Mouse (Mus musculus) lung, embryonic 14.5 days (tissue): ENCODE measurements around the gene Dolpp1. TPM values are rescaled to one million over a fixed set of nuclear protein-coding genes. Genes with fewer than 3 reads are reported as not detected.

Experiments used
- ATAC-seq: fragments of 200-750 bp; cut with Nextera tagmentation; 2 replicates; pipeline ENCODE4 v1.8.0; 2017; ENCODE audit warnings: mild to moderate bottlenecking, moderate TSS enrichment, moderate library complexity; ENCODE audit not compliant: insufficient read depth
- DNase-seq: peaks from one replicate; pipeline ENCODE4 v3.0.0-alpha.2; 2015
- H3K27ac ChIP-seq: fragments of 300-500 bp; sonication (generic); 2 replicates; pipeline ENCODE4 v1.5.1; 2014; ENCODE audit warnings: low read depth, mild to moderate bottlenecking, moderate library complexity
- H3K27me3 ChIP-seq: fragments of 300-500 bp; sonication (generic); 2 replicates; pipeline ENCODE4 v1.6.1; 2014; ENCODE audit warnings: low read length, control low read depth; ENCODE audit not compliant: insufficient read depth
- H3K36me3 ChIP-seq: fragments of 300-500 bp; sonication (generic); 2 replicates; pipeline ENCODE4 v1.6.1; 2014; ENCODE audit warnings: control low read depth; ENCODE audit not compliant: insufficient read depth
- H3K4me1 ChIP-seq: fragments of 300-500 bp; sonication (generic); 2 replicates; pipeline ENCODE4 v1.6.1; 2014; ENCODE audit warnings: antibody characterized with exemption, control low read depth; ENCODE audit not compliant: insufficient read depth
- H3K4me2 ChIP-seq: fragments of 300-500 bp; sonication (generic); 2 replicates; pipeline ENCODE4 v1.6.1; 2014; ENCODE audit warnings: mild to moderate bottlenecking
- H3K4me3 ChIP-seq: fragments of 300-500 bp; sonication (generic); 2 replicates; pipeline ENCODE4 v1.5.1; 2014; ENCODE audit warnings: low read depth, low read length
- H3K9ac ChIP-seq: fragments of 300-500 bp; sonication (generic); 2 replicates; pipeline ENCODE4 v1.6.1; 2014
- H3K9me3 ChIP-seq: fragments of 300-500 bp; sonication (generic); 2 replicates; pipeline ENCODE4 v1.6.1; 2016; ENCODE audit warnings: low read depth, low read length, control low read depth
- CTCF ChIP-seq: IDR thresholded peaks from 2 replicates; pipeline ENCODE4 v1.5.1; 2016; ENCODE audit warnings: antibody characterized with exemption, low read depth
- WGBS: fragments of 180-500 bp; shearing (Covaris S2); extraction: QIAGEN DNeasy Blood & Tissue Kit; methylation state at CpG from one replicate; pipeline ENCODE4 v1.1.7; 2014; 5-methylcytosine and 5-hydroxymethylcytosine counted together
- polyA plus RNA-seq: library from polyadenylated mRNA; unstranded; fragments of >200 nt; fragmentation: Nextera tagmentation; extraction: Ambion mirVana; gene quantifications from 2 replicates; pipeline ENCODE4 v1.2.1, GENCODE M21; 2014

The Dolpp1 gene
- polyA plus RNA-seq, 1 experiment from 2014 or later = 34.2 TPM

DNA sequence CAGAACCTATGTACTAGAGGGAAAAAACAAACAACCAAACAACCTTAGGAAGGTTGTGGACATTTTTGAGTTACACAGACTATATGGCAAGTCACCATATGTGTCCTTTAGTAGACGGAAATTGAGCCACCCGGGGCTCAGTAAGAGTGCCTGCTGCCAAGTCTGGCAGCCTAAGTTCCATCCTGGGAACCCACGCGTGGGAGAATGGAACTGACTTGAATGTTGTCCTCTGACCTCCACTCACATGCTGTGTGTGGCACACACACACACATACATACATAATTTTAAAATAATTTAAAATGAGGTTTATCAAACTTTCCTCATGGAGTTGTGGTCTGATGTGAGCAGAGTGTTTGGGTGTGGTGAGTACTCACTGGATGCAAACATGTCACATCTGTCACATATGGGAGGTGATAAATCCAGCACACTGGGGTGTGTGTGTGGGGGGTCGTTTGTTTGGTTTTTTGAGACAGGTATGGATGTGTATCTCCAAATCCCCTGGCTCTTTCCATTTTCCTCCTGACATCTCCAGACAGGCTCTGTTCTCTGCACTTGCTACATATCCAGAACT is 25.6 kb downstream of the Dolpp1 start:
- H3K9ac ChIP-seq = 0 out of 2 replicates have a peak overlapping the region, but pooled peaks have one; percentile 39
- ATAC-seq (no peak), DNase-seq (peak; percentile 19)
- no peak for TF ChIP-seq CTCF
- 0 out of 2 replicates have a peak overlapping the region, but pooled peaks have one; percentile 1 for H3K4me3 ChIP-seq
- H3K27ac ChIP-seq = peak overlapping the region; percentile 54; the same call in 1 of the 2 replicates
- peaks cover 7% of the 10 kb centered on the region; the same call in 1 of the 2 replicates for H3K36me3 ChIP-seq
- WGBS = 55% methylated on average over 5 of the region's 5 CpGs
- H3K4me1 ChIP-seq = peaks cover 13% of the 10 kb centered on the region; the same call in 1 of the 2 replicates
- H3K4me2 ChIP-seq = peak overlapping the region; percentile 92
- no peaks in the 10 kb centered on the region for H3K27me3 ChIP-seq
- no peaks in the 10 kb centered on the region for H3K9me3 ChIP-seq

DNA sequence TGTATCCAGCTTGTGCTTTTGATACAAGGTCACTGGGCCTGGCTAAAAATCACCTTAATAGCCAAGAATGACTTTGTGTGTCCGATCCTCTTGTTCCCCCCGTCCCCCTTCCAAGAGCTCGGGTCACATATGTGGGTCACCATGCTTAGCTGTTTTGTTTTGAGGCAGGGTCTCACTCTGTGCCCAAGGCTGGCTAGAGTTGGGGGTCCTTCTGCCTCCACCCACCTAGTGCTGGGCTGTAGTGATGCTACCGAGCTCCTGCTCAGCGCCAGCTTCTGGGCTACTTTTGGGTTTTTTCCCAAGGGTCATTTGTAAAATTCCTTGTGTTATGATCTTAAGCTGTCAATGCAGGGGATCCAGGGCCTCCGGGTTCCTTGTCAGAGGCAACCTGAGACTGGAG is 26.2 kb downstream of the Dolpp1 start:
- Histone ChIP-seq H3K36me3 (peaks cover 7% of the 10 kb centered on the region; the same call in 1 of the 2 replicates), H3K4me3 (peak overlapping the region; percentile 11), H3K4me2 (peak overlapping the region; percentile 43), H3K9me3 (no peaks in the 10 kb centered on the region), H3K9ac (peak overlapping the region; percentile 39; the same call in 1 of the 2 replicates), H3K27ac (peak overlapping the region; percentile 54), H3K4me1 (peaks cover 13% of the 10 kb centered on the region; the same call in 1 of the 2 replicates), H3K27me3 (no peaks in the 10 kb centered on the region)
- ATAC-seq = no peak
- DNase-seq = no peak
- no peak for TF ChIP-seq CTCF
- WGBS = 57% methylated on average over 6 of the region's 6 CpGs

DNA sequence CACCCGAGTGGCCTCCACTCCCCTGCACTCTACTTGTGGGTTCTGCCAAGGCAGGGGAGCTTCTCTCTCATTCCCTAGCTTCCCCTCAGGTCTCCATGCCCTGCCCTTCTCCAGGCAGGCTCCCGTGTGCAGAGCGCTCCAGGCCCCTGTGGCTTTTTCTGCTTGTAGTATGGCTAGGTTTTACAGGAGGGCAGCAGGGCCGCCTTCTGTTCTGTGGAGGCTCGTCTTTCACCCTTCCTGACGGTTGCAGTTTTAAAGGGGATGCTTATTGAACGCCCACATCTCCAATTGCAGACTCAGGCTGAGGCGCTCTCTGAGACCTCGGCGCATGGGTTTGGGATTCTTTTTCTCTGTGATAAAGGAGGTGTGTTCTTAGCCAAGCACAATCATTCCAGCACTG is 27.1 kb downstream of the Dolpp1 start:
- H3K4me3 ChIP-seq = peak overlapping the region; percentile 11; the same call in 1 of the 2 replicates
- WGBS = 29% methylated on average over 10 of the region's 10 CpGs
- peak overlapping the region; percentile 39; the same call in 1 of the 2 replicates for H3K9ac ChIP-seq
- H3K36me3 ChIP-seq = peaks cover 7% of the 10 kb centered on the region; the same call in 1 of the 2 replicates
- DNase-seq = peak; percentile 28
- H3K27ac ChIP-seq = peak overlapping the region; percentile 19; the same call in 1 of the 2 replicates
- H3K27me3 ChIP-seq = no peaks in the 10 kb centered on the region
- peaks cover 13% of the 10 kb centered on the region; the same call in 1 of the 2 replicates for H3K4me1 ChIP-seq
- no peak for ATAC-seq
- no peaks in the 10 kb centered on the region for H3K9me3 ChIP-seq
- peak overlapping the region; percentile 43 for H3K4me2 ChIP-seq
- TF ChIP-seq CTCF = no peak

DNA sequence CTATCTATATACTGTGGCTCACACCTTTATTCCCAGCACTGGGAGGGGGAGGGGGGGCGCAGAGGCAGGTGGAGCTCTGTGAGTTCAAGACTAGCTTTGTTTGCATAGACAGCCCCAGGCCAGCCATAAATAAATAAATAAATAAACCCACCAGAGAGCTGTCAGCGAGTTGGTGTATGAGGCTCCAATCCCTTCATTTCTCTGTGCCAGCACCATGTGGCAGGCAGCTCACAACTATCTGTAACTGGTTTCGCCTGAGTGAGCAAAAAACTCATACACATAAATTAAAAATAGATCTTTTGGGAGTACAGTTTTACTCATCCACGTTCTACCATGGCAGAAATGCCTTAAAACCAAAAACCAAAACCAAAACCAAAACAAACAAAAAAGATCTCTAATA is 29.4 kb downstream of the Dolpp1 start:
- H3K4me2 ChIP-seq = no peak overlapping the region
- WGBS = 72% methylated on average over 4 of the region's 4 CpGs
- H3K4me1 ChIP-seq = peaks cover 13% of the 10 kb centered on the region; the same call in 1 of the 2 replicates
- H3K9ac ChIP-seq = no peak overlapping the region
- no peak overlapping the region for H3K27ac ChIP-seq
- peaks cover 11% of the 10 kb centered on the region; the same call in 1 of the 2 replicates for H3K36me3 ChIP-seq
- H3K9me3 ChIP-seq = no peaks in the 10 kb centered on the region
- no peak for TF ChIP-seq CTCF
- DNase-seq = no peak
- no peak overlapping the region for H3K4me3 ChIP-seq
- no peak for ATAC-seq
- H3K27me3 ChIP-seq = no peaks in the 10 kb centered on the region

DNA sequence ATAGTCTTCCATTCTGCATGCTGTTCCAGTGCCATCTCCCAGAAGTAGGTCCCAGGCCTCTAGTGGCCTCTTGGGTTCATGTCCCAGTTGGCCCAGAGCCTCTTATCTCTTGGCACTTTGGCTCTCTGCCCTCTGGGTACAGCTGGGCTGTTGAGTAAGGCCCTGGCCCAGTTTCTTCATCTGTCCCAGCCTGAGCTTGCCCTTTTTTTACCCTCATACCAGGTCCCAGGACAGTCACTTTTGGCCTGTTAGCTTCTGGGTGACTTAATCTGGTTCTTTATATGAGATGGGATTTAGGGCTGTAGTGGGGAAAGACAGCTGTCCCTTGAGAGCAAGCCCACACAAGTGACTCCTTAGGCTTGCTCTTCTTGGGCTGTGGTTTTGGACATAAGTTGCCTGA is 37.1 kb downstream of the Dolpp1 start:
- no peak overlapping the region for H3K9ac ChIP-seq
- H3K4me1 ChIP-seq = no peaks in the 10 kb centered on the region
- H3K36me3 ChIP-seq = peaks cover 80% of the 10 kb centered on the region
- no peak overlapping the region for H3K27ac ChIP-seq
- H3K27me3 ChIP-seq = no peaks in the 10 kb centered on the region
- H3K9me3 ChIP-seq = no peaks in the 10 kb centered on the region
- no peak for TF ChIP-seq CTCF
- DNase-seq (no peak), ATAC-seq (no peak)
- no peak overlapping the region for H3K4me3 ChIP-seq
- H3K4me2 ChIP-seq = no peak overlapping the region

DNA sequence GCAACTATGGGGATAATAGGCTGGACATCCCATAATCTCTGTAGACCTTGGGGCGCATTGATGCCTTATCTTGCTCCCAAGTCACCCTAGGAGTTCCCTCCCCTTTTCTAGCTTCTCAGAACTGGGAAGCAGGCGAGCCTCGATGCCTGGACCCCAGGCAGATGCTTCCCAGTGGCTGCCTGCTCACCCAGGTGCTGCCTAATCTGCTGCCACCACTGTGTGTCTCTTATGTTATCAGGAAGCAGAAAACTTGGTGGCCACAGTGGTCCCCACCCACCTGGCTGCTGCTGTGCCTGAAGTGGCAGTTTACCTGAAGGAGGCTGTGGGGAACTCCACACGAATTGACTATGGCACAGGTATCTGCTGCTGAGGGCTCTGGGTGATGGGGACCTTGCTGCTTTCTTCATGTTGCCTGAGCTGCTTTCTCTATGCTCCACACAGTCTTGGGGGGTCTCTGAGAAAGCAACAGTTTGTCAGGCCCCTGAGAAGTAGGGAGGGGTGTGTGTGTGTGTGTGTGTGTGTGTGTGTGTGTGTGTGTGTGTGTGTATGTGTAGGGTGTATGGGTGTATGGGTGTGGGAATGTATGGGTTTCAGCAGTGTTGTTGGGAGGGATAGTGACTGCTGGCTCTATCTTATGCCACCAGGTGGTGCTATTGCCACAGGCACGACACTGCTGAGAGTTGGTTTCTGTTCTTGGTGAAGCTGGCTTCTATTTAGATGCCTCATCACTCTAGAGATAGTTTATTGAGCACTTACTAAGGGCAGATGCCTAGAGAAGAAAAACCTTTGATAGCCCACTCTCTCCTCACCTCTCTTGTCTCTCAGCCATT is 43.5 kb downstream of the Dolpp1 start:
- peak; percentile 52; the same call in 1 of the 2 replicates for ATAC-seq
- WGBS = 54% methylated on average over 5 of the region's 5 CpGs
- H3K4me1 ChIP-seq = peaks cover 8% of the 10 kb centered on the region
- TF ChIP-seq CTCF = peak; percentile 95
- no peak overlapping the region for H3K4me3 ChIP-seq
- no peaks in the 10 kb centered on the region for H3K27me3 ChIP-seq
- H3K9ac ChIP-seq = no peak overlapping the region
- peaks cover 91% of the 10 kb centered on the region for H3K36me3 ChIP-seq
- H3K9me3 ChIP-seq = no peaks in the 10 kb centered on the region
- no peak overlapping the region for H3K4me2 ChIP-seq
- DNase-seq = peak; percentile 93
- H3K27ac ChIP-seq = no peak overlapping the region; the same call in 1 of the 2 replicates

DNA sequence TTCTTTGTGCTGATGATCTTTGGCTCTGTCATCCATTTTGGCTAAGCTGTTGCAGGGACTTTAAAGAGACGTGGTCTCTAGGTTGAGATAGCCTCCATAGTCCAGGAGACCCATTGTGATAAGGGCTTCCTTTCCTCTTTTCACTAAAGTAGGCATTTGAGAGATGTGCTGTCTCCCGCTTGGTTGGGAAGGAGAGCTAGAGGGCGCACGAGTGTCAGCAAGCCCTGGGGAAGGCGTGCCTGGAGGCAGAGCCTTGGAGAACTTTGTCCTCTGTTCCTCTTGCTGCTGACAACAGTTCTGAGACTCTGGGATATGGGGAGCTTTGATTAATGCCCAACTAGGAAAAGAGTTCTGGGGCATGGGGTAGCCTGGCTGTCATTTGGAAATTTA is 44.1 kb downstream of the Dolpp1 start:
- Histone ChIP-seq H3K4me1 (peaks cover 14% of the 10 kb centered on the region), H3K27ac (no peak overlapping the region), H3K4me2 (no peak overlapping the region), H3K27me3 (no peaks in the 10 kb centered on the region), H3K36me3 (peaks cover 85% of the 10 kb centered on the region), H3K9ac (no peak overlapping the region), H3K4me3 (no peak overlapping the region), H3K9me3 (no peaks in the 10 kb centered on the region)
- peak; percentile 61 for DNase-seq
- 72% methylated on average over 5 of the region's 5 CpGs for WGBS
- peak; percentile 41 for TF ChIP-seq CTCF
- ATAC-seq = 0 out of 2 replicates have a peak, but pooled peaks have one; percentile 5
